In the genomic region with DNA sequence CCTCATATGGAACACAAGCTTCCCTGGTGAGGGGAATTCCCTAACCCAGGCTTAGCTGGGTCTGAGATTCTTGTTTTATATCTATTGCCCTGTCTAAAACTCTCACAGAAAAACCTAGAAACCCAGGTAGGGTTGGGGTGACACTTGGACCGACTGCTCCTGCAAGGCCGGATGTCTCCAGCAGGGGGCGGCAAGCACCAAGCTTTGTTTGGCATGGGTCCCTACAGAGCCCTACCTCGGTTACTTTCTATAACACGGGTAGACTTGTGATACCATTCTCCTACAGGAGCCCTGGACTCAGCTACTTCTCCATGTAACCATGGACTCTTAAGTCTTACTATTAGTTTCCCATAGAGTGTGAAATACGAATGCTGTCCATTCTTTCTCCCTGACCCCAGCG, we compare ENCODE assay signal across 9 mouse cellular contexts. TPM values are rescaled to one million over a fixed set of nuclear protein-coding genes. Genes with fewer than 3 reads are reported as not detected.
A peak's percentile ranks its signal among the peaks of the same experiment; 100 is the strongest.
DNase-seq lines count a peak whose midpoint lies in the region; ATAC-seq and TF ChIP-seq lines count a peak whose summit lies in the region.
"Had no signal": no experiment of that assay in that cellular context is flagged by ENCODE, and none has a peak within 500 bp of the region (broad histone marks: within the 10 kb centered on the region; RNA-seq: fewer than 3 reads in every experiment).

No protein-coding gene starts in this region.

- 24% methylated on average over 7 of the region's 7 CpGs for WGBS in kidney, adult 2 months

- peak; percentile 22 to 64 for DNase-seq in monocyte, adult 2 months (ENCODE audit: low read depth in 1 of 2, low spot score in 2 of 2)
- peak; percentile 44 for DNase-seq in gastrocnemius, postnatal 25 days
- DNase-seq in kidney, adult 2 months = peak; percentile 83
- peak; percentile 83 for DNase-seq in liver
- DNase-seq in naive thymus-derived CD4-positive, alpha-beta T cell, adult 2 months (ENCODE audit: low read depth) = peak; percentile 69
- peak; percentile 84 to 96 for DNase-seq in spleen, postnatal 4 days (ENCODE audit: low spot score in 2 of 2)

- no peaks in the 10 kb centered on the region for H3K4me1 ChIP-seq in kidney, adult 2 months (ENCODE audit: control insufficient read depth, insufficient read depth, low read length)
- H3K4me1 ChIP-seq: stomach, embryonic 15.5 days had no signal

- no peak for TF ChIP-seq POLR2A in kidney, adult 2 months (IDR thresholded peaks at IDR 0.05; ENCODE audit: low read depth, low read length)

- H3K36me3 ChIP-seq in kidney, adult 2 months (ENCODE audit: control insufficient read depth, insufficient read depth, low read length) = no peaks in the 10 kb centered on the region
- H3K36me3 ChIP-seq: stomach, embryonic 15.5 days had no signal

- H3K27me3 ChIP-seq in kidney, adult 2 months (replicated peaks; ENCODE audit: control insufficient read depth, insufficient read depth, low read length) = no peaks in the 10 kb centered on the region
- H3K27me3 ChIP-seq: stomach, embryonic 15.5 days had no signal

- TF ChIP-seq CTCF in kidney, adult 2 months (conservative IDR thresholded peaks at IDR 0.05; ENCODE audit: insufficient read depth, insufficient read length, low read depth, low read length) = peak; percentile 88

- ATAC-seq in monocyte, adult 5-6 weeks (replicated peaks; ENCODE audit: insufficient number of reproducible peaks, low FRiP score, low TSS enrichment, poor library complexity, severe bottlenecking) = no peak
- ATAC-seq in common myeloid progenitor, adult 5-6 weeks (replicated peaks; ENCODE audit: low read depth, poor library complexity, severe bottlenecking) = peak; percentile 59

- H3K27ac ChIP-seq in kidney, adult 2 months (ENCODE audit: insufficient read depth, low read depth, low read length) = no peak overlapping the region
- H3K27ac ChIP-seq: stomach, embryonic 15.5 days had no signal

- no peak overlapping the region for H3K4me3 ChIP-seq in kidney, adult 2 months (ENCODE audit: insufficient read depth, low read depth, low read length)
- H3K4me3 ChIP-seq: stomach, embryonic 15.5 days had no signal

RNA-seq across cellular contexts. Expression of gene Fam241b, which starts 43.2 kb away (rescaled TPM):
- 0.86 TPM in 1 of 3 replicates, not detected in the others for total RNA-seq in monocyte, adult 5-6 weeks (2017)
- total RNA-seq in common myeloid progenitor, adult 5-6 weeks (2017) = 1.1 TPM in 1 of 2 replicates, not detected in the other
- total RNA-seq in gastrocnemius, postnatal 25 days (2021) = under 1 TPM; 0.41 to 0.59 TPM
- polyA plus RNA-seq in kidney, adult 2 months (2012; rRNA removed) = 9.6 and 10.3 TPM in 2 replicates

RNA-seq across cellular contexts. Expression of gene Tspan15, which starts 44.2 kb away (rescaled TPM):
- 0.32 to 0.49 TPM (median 0.38 TPM) in 3 replicates for total RNA-seq in monocyte, adult 5-6 weeks (2017)
- total RNA-seq in common myeloid progenitor, adult 5-6 weeks (2017) = 0.32 and 3.6 TPM in 2 replicates
- total RNA-seq in gastrocnemius, postnatal 25 days (2021) = 1 to 10 TPM; 4.0 to 5.2 TPM
- 38.8 and 52.7 TPM in 2 replicates for polyA plus RNA-seq in kidney, adult 2 months (2012; rRNA removed)

RNA-seq across cellular contexts. Expression of gene Neurog3, which starts 54.0 kb away (rescaled TPM):
- total RNA-seq in monocyte, adult 5-6 weeks (2017) = not detected in 3 replicates
- not detected in 2 replicates for total RNA-seq in common myeloid progenitor, adult 5-6 weeks (2017)
- not detected for total RNA-seq in gastrocnemius, postnatal 25 days (2021)
- not detected in 2 replicates for polyA plus RNA-seq in kidney, adult 2 months (2012; rRNA removed)
